Mouse (Mus musculus): ENCODE measurements at regions not wholly inside any gene's neighbourhood (a gene's known extent, or its start where the extent isn't known, plus 50 kb on each side); places are given as distances from the start of the nearest gene placed in this dataset.

- WGBS, result 40% methylated on average over 6 of the region's 6 CpGs
- ATAC-seq, result no peak
- DNase-seq (ENCODE audit: low spot score), result no peak
- Histone ChIP-seq H3K36me3 (ENCODE audit: insufficient read depth, low read length) (no peaks in the 10 kb centered on the region), H3K9ac (replicated peaks; ENCODE audit: low read length) (no peak overlapping the region), H3K27ac (no peak overlapping the region), H3K27me3 (ENCODE audit: insufficient read depth, low read length) (no peaks in the 10 kb centered on the region), H3K4me3 (ENCODE audit: low read length) (no peak overlapping the region), H3K4me2 (ENCODE audit: low read depth, low read length) (no peak overlapping the region), H3K9me3 (ENCODE audit: low read length) (no peaks in the 10 kb centered on the region), H3K4me1 (ENCODE audit: insufficient read depth, low read length) (no peaks in the 10 kb centered on the region)
- no peak for TF ChIP-seq CTCF (IDR thresholded peaks at IDR 0.05; ENCODE audit: low read depth)
These were observed 353.8 kb downstream of the Med13l start for GRCm38 (mm10) chr5:118914191-118914750.

- H3K36me3 ChIP-seq (ENCODE audit: insufficient read depth, low read length), result no peaks in the 10 kb centered on the region
- no peak overlapping the region for H3K4me3 ChIP-seq (ENCODE audit: low read length)
- H3K9ac ChIP-seq (replicated peaks; ENCODE audit: low read length), result no peak overlapping the region
- H3K4me2 ChIP-seq (ENCODE audit: low read depth, low read length), result no peak overlapping the region
- no peak overlapping the region for H3K27ac ChIP-seq
- H3K9me3 ChIP-seq (ENCODE audit: low read length), result no peaks in the 10 kb centered on the region
- H3K4me1 ChIP-seq (ENCODE audit: insufficient read depth, low read length), result no peaks in the 10 kb centered on the region
- no peak for DNase-seq (ENCODE audit: low spot score)
- 91% methylated on average over 7 of the region's 7 CpGs for WGBS
- no peak for TF ChIP-seq CTCF (IDR thresholded peaks at IDR 0.05; ENCODE audit: low read depth)
- ATAC-seq, result no peak
- no peaks in the 10 kb centered on the region for H3K27me3 ChIP-seq (ENCODE audit: insufficient read depth, low read length)
These were observed 362.9 kb downstream of the Med13l start for GRCm38 (mm10) chr5:118923357-118923756.

GRCm38 (mm10) chr5:118929037-118929436, 368.6 kb downstream of the Med13l start:
- H3K36me3 ChIP-seq (ENCODE audit: insufficient read depth, low read length), result no peaks in the 10 kb centered on the region
- no peak overlapping the region for H3K27ac ChIP-seq
- no peaks in the 10 kb centered on the region for H3K4me1 ChIP-seq (ENCODE audit: insufficient read depth, low read length)
- no peaks in the 10 kb centered on the region for H3K27me3 ChIP-seq (ENCODE audit: insufficient read depth, low read length)
- ATAC-seq (no peak), DNase-seq (ENCODE audit: low spot score) (no peak)
- no peak overlapping the region for H3K4me3 ChIP-seq (ENCODE audit: low read length)
- 97% methylated on average over 4 of the region's 4 CpGs for WGBS
- H3K9me3 ChIP-seq (ENCODE audit: low read length), result no peaks in the 10 kb centered on the region
- no peak overlapping the region for H3K4me2 ChIP-seq (ENCODE audit: low read depth, low read length)
- no peak overlapping the region for H3K9ac ChIP-seq (replicated peaks; ENCODE audit: low read length)
- TF ChIP-seq CTCF (IDR thresholded peaks at IDR 0.05; ENCODE audit: low read depth), result peak; percentile 43

GRCm38 (mm10) chr5:118929990-118930501, 369.6 kb downstream of the Med13l start:
- no peak for TF ChIP-seq CTCF (IDR thresholded peaks at IDR 0.05; ENCODE audit: low read depth)
- Histone ChIP-seq H3K4me2 (ENCODE audit: low read depth, low read length) (peak overlapping the region; percentile 56), H3K4me1 (ENCODE audit: insufficient read depth, low read length) (no peaks in the 10 kb centered on the region), H3K27ac (no peak overlapping the region), H3K9ac (replicated peaks; ENCODE audit: low read length) (no peak overlapping the region), H3K4me3 (ENCODE audit: low read length) (peak overlapping the region; percentile 17), H3K9me3 (ENCODE audit: low read length) (no peaks in the 10 kb centered on the region), H3K36me3 (ENCODE audit: insufficient read depth, low read length) (no peaks in the 10 kb centered on the region), H3K27me3 (ENCODE audit: insufficient read depth, low read length) (no peaks in the 10 kb centered on the region)
- DNase-seq (ENCODE audit: low spot score) (peak; percentile 37), ATAC-seq (no peak)
- 7% methylated on average over 20 of the region's 23 CpGs for WGBS

- no peak overlapping the region for H3K9ac ChIP-seq (replicated peaks; ENCODE audit: low read length)
- ATAC-seq (peak; percentile 61), DNase-seq (ENCODE audit: low spot score) (peak; percentile 71)
- H3K27me3 ChIP-seq (ENCODE audit: insufficient read depth, low read length), result no peaks in the 10 kb centered on the region
- H3K9me3 ChIP-seq (ENCODE audit: low read length), result no peaks in the 10 kb centered on the region
- H3K27ac ChIP-seq, result no peak overlapping the region
- TF ChIP-seq CTCF (IDR thresholded peaks at IDR 0.05; ENCODE audit: low read depth), result no peak
- no peaks in the 10 kb centered on the region for H3K4me1 ChIP-seq (ENCODE audit: insufficient read depth, low read length)
- H3K4me3 ChIP-seq (ENCODE audit: low read length), result no peak overlapping the region
- H3K4me2 ChIP-seq (ENCODE audit: low read depth, low read length), result no peak overlapping the region
- H3K36me3 ChIP-seq (ENCODE audit: insufficient read depth, low read length), result no peaks in the 10 kb centered on the region
- 69% methylated on average over 12 of the region's 12 CpGs for WGBS
These were observed 379.0 kb downstream of the Med13l start for GRCm38 (mm10) chr5:118939336-118940039.

- WGBS, result 32% methylated on average over 7 of the region's 7 CpGs
- peaks cover 4% of the 10 kb centered on the region; the same call in 1 of the 2 replicates for H3K4me1 ChIP-seq (ENCODE audit: insufficient read depth, low read length)
- no peak overlapping the region for H3K4me3 ChIP-seq (ENCODE audit: low read length)
- ATAC-seq, result no peak
- no peak overlapping the region for H3K9ac ChIP-seq (replicated peaks; ENCODE audit: low read length)
- TF ChIP-seq CTCF (IDR thresholded peaks at IDR 0.05; ENCODE audit: low read depth), result no peak
- no peak overlapping the region for H3K27ac ChIP-seq
- H3K4me2 ChIP-seq (ENCODE audit: low read depth, low read length), result no peak overlapping the region
- no peaks in the 10 kb centered on the region for H3K9me3 ChIP-seq (ENCODE audit: low read length)
- H3K27me3 ChIP-seq (ENCODE audit: insufficient read depth, low read length), result no peaks in the 10 kb centered on the region
- no peaks in the 10 kb centered on the region for H3K36me3 ChIP-seq (ENCODE audit: insufficient read depth, low read length)
- DNase-seq (ENCODE audit: low spot score), result peak; percentile 57
These were observed 383.8 kb downstream of the Med13l start for GRCm38 (mm10) chr5:118944256-118944655.

- peaks cover 4% of the 10 kb centered on the region; the same call in 1 of the 2 replicates for H3K4me1 ChIP-seq (ENCODE audit: insufficient read depth, low read length)
- H3K9ac ChIP-seq (replicated peaks; ENCODE audit: low read length), result no peak overlapping the region
- no peak overlapping the region for H3K4me3 ChIP-seq (ENCODE audit: low read length)
- H3K4me2 ChIP-seq (ENCODE audit: low read depth, low read length), result peak overlapping the region; percentile 30
- no peaks in the 10 kb centered on the region for H3K36me3 ChIP-seq (ENCODE audit: insufficient read depth, low read length)
- WGBS, result 24% methylated on average over 8 of the region's 8 CpGs
- no peaks in the 10 kb centered on the region for H3K9me3 ChIP-seq (ENCODE audit: low read length)
- ATAC-seq (0 out of 2 replicates have a peak, but pooled peaks have one; percentile 32), DNase-seq (ENCODE audit: low spot score) (peak; percentile 53)
- H3K27ac ChIP-seq, result no peak overlapping the region
- no peaks in the 10 kb centered on the region for H3K27me3 ChIP-seq (ENCODE audit: insufficient read depth, low read length)
- no peak for TF ChIP-seq CTCF (IDR thresholded peaks at IDR 0.05; ENCODE audit: low read depth)
These were observed 385.6 kb downstream of the Med13l start for GRCm38 (mm10) chr5:118946090-118946489.
